Comparison of ENCODE assay signal across 8 mouse cellular contexts in genomic region chr2:166735469-166736001, GRCm38 (mm10). TPM values are rescaled to one million over a fixed set of nuclear protein-coding genes. Genes with fewer than 3 reads are reported as not detected.
DNase-seq lines count a peak whose midpoint lies in the region; ATAC-seq lines count a peak whose summit lies in the region.
"Had no signal": no experiment of that assay in that cellular context is flagged by ENCODE, and none has a peak within 500 bp of the region (broad histone marks: within the 10 kb centered on the region; RNA-seq: fewer than 3 reads in every experiment).

No protein-coding gene starts in this region.

- no peaks in the 10 kb centered on the region for H3K36me3 ChIP-seq in hindbrain, embryonic 13.5 days
- no peaks in the 10 kb centered on the region for H3K36me3 ChIP-seq in midbrain, embryonic 13.5 days
- H3K36me3 ChIP-seq: liver, embryonic 12.5 days had no signal

- H3K27ac ChIP-seq in hindbrain, embryonic 13.5 days = peak overlapping the region; percentile 62; the same call in 1 of the 2 replicates
- peak overlapping the region; percentile 55; the same call in 1 of the 2 replicates for H3K27ac ChIP-seq in midbrain, embryonic 13.5 days
- H3K27ac ChIP-seq: liver, embryonic 12.5 days had no signal

- H3K27me3 ChIP-seq in hindbrain, embryonic 13.5 days = no peaks in the 10 kb centered on the region
- no peaks in the 10 kb centered on the region for H3K27me3 ChIP-seq in midbrain, embryonic 13.5 days
- H3K27me3 ChIP-seq: liver, embryonic 12.5 days had no signal

- no peaks in the 10 kb centered on the region for H3K9me3 ChIP-seq in hindbrain, embryonic 13.5 days
- no peaks in the 10 kb centered on the region for H3K9me3 ChIP-seq in midbrain, embryonic 13.5 days

- WGBS in hindbrain, embryonic 13.5 days = 34% methylated on average over 15 of the region's 15 CpGs
- WGBS in midbrain, embryonic 13.5 days = 25% methylated on average over 15 of the region's 15 CpGs

- H3K4me3 ChIP-seq in hindbrain, embryonic 13.5 days = no peak overlapping the region
- H3K4me3 ChIP-seq in midbrain, embryonic 13.5 days (replicated peaks) = no peak overlapping the region
- H3K4me3 ChIP-seq: liver, embryonic 12.5 days had no signal

- peak; percentile 81 for DNase-seq in MN1 (ENCODE audit: low spot score)
- peak; percentile 83 for DNase-seq in embryo, embryonic 10.5 days (ENCODE audit: low spot score)
- DNase-seq in kidney, postnatal 10 days = no peak
- DNase-seq in cerebellum, postnatal 36 days = no peak
- DNase-seq in cerebellum, postnatal 14 days = no peak

- no peak for ATAC-seq in hindbrain, embryonic 13.5 days (ENCODE audit: low FRiP score)
- peak; percentile 49; the same call in 1 of the 2 replicates for ATAC-seq in midbrain, embryonic 13.5 days
- ATAC-seq: liver, embryonic 12.5 days had no signal

- peaks cover 9% of the 10 kb centered on the region for H3K4me1 ChIP-seq in hindbrain, embryonic 13.5 days (replicated peaks)
- H3K4me1 ChIP-seq in midbrain, embryonic 13.5 days (replicated peaks) = peaks cover 11% of the 10 kb centered on the region

- no peak overlapping the region for H3K9ac ChIP-seq in hindbrain, embryonic 13.5 days
- no peak overlapping the region for H3K9ac ChIP-seq in midbrain, embryonic 13.5 days (replicated peaks)
- H3K9ac ChIP-seq: liver, embryonic 12.5 days had no signal

- 0 out of 2 replicates have a peak overlapping the region, but pooled peaks have one; percentile 10 for H3K4me2 ChIP-seq in hindbrain, embryonic 13.5 days
- H3K4me2 ChIP-seq in midbrain, embryonic 13.5 days (replicated peaks) = peak overlapping the region; percentile 11
- H3K4me2 ChIP-seq: liver, embryonic 12.5 days had no signal

RNA-seq across cellular contexts. Expression of gene Prex1, which starts 21.9 kb away (rescaled TPM):
- 24.7 and 29.7 TPM in 2 replicates for polyA plus RNA-seq in hindbrain, embryonic 13.5 days (2015; fragmentation: Nextera tagmentation; extraction: Ambion mirVana)
- 17.7 and 21.1 TPM in 2 replicates for polyA plus RNA-seq in midbrain, embryonic 13.5 days (2015; fragmentation: Nextera tagmentation; extraction: Ambion mirVana)

RNA-seq across cellular contexts. Expression of gene Trp53rkb, which starts 56.8 kb away (rescaled TPM):
- 8.2 and 10.8 TPM in 2 replicates for polyA plus RNA-seq in hindbrain, embryonic 13.5 days (2015; fragmentation: Nextera tagmentation; extraction: Ambion mirVana)
- 10.8 and 11.1 TPM in 2 replicates for polyA plus RNA-seq in midbrain, embryonic 13.5 days (2015; fragmentation: Nextera tagmentation; extraction: Ambion mirVana)

Comparison
In these comparisons a context has a peak if more than half of its experiments do, and no peak if none do; other contexts are left out.
1. DNase-seq: peak in MN1 (single experiment) and embryo, embryonic 10.5 days (single experiment); none in kidney, postnatal 10 days (single experiment), cerebellum, postnatal 36 days (0 of 2) and cerebellum, postnatal 14 days (0 of 2).